Mouse (Mus musculus) spleen, adult 2 months (tissue): ENCODE data around the gene Pnliprp1. TPM values are rescaled to one million over a fixed set of nuclear protein-coding genes. Genes with fewer than 3 reads are reported as not detected.

Experiments
- DNase-seq, 2 experiments: peaks; one replicate each; pipeline versions ENCODE4 v3.0.0 to v3.0.0-alpha.2; 2012 to 2021; ENCODE audit warnings: low spot score in 2 of 2, low read depth in 1 of 2
- H3K27ac ChIP-seq: fragments of 200-500 bp; 2 replicates; pipeline ENCODE4 v1.5.1; 2012; ENCODE audit warnings: low read length, inconsistent platforms; ENCODE audit not compliant: insufficient read depth
- H3K27me3 ChIP-seq: fragments of 200-500 bp; 2 replicates; pipeline ENCODE4 v1.6.1; 2012; ENCODE audit warnings: mild to moderate bottlenecking, moderate library complexity, low read length, inconsistent platforms; ENCODE audit not compliant: control insufficient read depth, insufficient read depth
- H3K36me3 ChIP-seq: fragments of 200-500 bp; 2 replicates; pipeline ENCODE4 v1.6.1; 2012; ENCODE audit warnings: mild to moderate bottlenecking, low read length, inconsistent platforms; ENCODE audit not compliant: control insufficient read depth, insufficient read depth
- H3K4me1 ChIP-seq: fragments of 200-500 bp; 2 replicates; pipeline ENCODE4 v1.6.1; 2011; ENCODE audit warnings: inconsistent platforms; ENCODE audit not compliant: control insufficient read depth, insufficient read depth, insufficient read length
- H3K4me3 ChIP-seq: fragments of 200-500 bp; 2 replicates; pipeline ENCODE4 v1.5.1; 2011; ENCODE audit warnings: mild to moderate bottlenecking, inconsistent platforms; ENCODE audit not compliant: insufficient read depth, insufficient read length; ENCODE audit errors: extremely low read depth
- CTCF ChIP-seq: fragments of 200-500 bp; IDR thresholded peaks from 2 replicates; pipeline ENCODE4 v1.5.1; 2011; ENCODE audit warnings: mild to moderate bottlenecking, inconsistent platforms; ENCODE audit not compliant: insufficient read depth, insufficient read length, insufficient replicate concordance; ENCODE audit errors: extremely low read depth
- POLR2A ChIP-seq: fragments of 200-500 bp; IDR thresholded peaks from 2 replicates; pipeline ENCODE4 v1.6.1; 2011; ENCODE audit warnings: low read depth, low read length, inconsistent platforms
- WGBS: fragments of 180-500 bp; shearing (Covaris S2); methylation state at CpG from one replicate; pipeline ENCODE4 v1.1.7; 2018; 5-methylcytosine and 5-hydroxymethylcytosine counted together
- polyA plus RNA-seq: library from polyadenylated mRNA; depleted of rRNA; stranded (reverse); fragments of >200 nt; gene quantifications from 2 replicates; pipeline ENCODE4 v1.2.3, GENCODE M21; 2012; rRNA removed

Gene Pnliprp1
- polyA plus RNA-seq, 1 experiment: 493 TPM

- TF ChIP-seq CTCF (no peak), POLR2A (no peak)
- H3K36me3 ChIP-seq: no peaks in the 10 kb centered on the region
- H3K4me1 ChIP-seq: no peaks in the 10 kb centered on the region
- WGBS: 95% methylated on average over 6 of the region's 6 CpGs
- no peak overlapping the region for H3K27ac ChIP-seq
- no peak for DNase-seq
- H3K27me3 ChIP-seq: no peaks in the 10 kb centered on the region
- no peak overlapping the region for H3K4me3 ChIP-seq
Observed at GRCm38 (mm10) chr19:58767329-58767728, 38.6 kb downstream of the Pnliprp1 start.

- H3K36me3 ChIP-seq: no peaks in the 10 kb centered on the region
- H3K27me3 ChIP-seq: no peaks in the 10 kb centered on the region
- no peak overlapping the region for H3K27ac ChIP-seq
- no peak for DNase-seq
- WGBS: 76% methylated on average over 5 of the region's 5 CpGs
- no peaks in the 10 kb centered on the region for H3K4me1 ChIP-seq
- no peak for TF ChIP-seq POLR2A
- no peak for TF ChIP-seq CTCF
- no peak overlapping the region for H3K4me3 ChIP-seq
Observed at GRCm38 (mm10) chr19:58776461-58776860, 47.8 kb downstream of the Pnliprp1 start.

GRCm38 (mm10) chr19:58781566-58781965, 52.9 kb downstream of the Pnliprp1 start:
- TF ChIP-seq CTCF (no peak), POLR2A (no peak)

GRCm38 (mm10) chr19:58783938-58784337, 55.3 kb downstream of the Pnliprp1 start:
- Histone ChIP-seq H3K4me3 (no peak overlapping the region), H3K27me3 (no peaks in the 10 kb centered on the region), H3K4me1 (no peaks in the 10 kb centered on the region), H3K36me3 (no peaks in the 10 kb centered on the region), H3K27ac (no peak overlapping the region)
- WGBS: 29% methylated on average over 7 of the region's 7 CpGs
- DNase-seq: no peak
- no peak for TF ChIP-seq CTCF
- no peak for TF ChIP-seq POLR2A

More at GRCm38 (mm10) chr19:58781566-58781965, 52.9 kb downstream of the Pnliprp1 start:
- no peaks in the 10 kb centered on the region for H3K4me1 ChIP-seq
- H3K4me3 ChIP-seq: no peak overlapping the region
- 81% methylated on average over 4 of the region's 4 CpGs for WGBS
- H3K27me3 ChIP-seq: no peaks in the 10 kb centered on the region
- no peak for DNase-seq
- no peak overlapping the region for H3K27ac ChIP-seq
- no peaks in the 10 kb centered on the region for H3K36me3 ChIP-seq

GRCm38 (mm10) chr19:58789194-58789593, 60.5 kb downstream of the Pnliprp1 start:
- 86% methylated on average over 11 of the region's 11 CpGs for WGBS
- H3K4me3 ChIP-seq: no peak overlapping the region
- H3K4me1 ChIP-seq: no peaks in the 10 kb centered on the region
- H3K27me3 ChIP-seq: no peaks in the 10 kb centered on the region
- TF ChIP-seq CTCF: no peak
- no peak for TF ChIP-seq POLR2A
- no peaks in the 10 kb centered on the region for H3K36me3 ChIP-seq
- no peak for DNase-seq
- H3K27ac ChIP-seq: no peak overlapping the region

Other genes starting within 250 kb of the Pnliprp1 start
- gene Ccdc172, start 216.9 kb upstream of the Pnliprp1 start, polyA plus RNA-seq: not detected in 2 replicates
- gene Pnlip, start 76.4 kb upstream of the Pnliprp1 start, polyA plus RNA-seq: 2,694 and 3,775 TPM in 2 replicates
- gene Pnliprp2, start 30.8 kb downstream of the Pnliprp1 start, polyA plus RNA-seq: 57.0 and 62.1 TPM in 2 replicates
- 0.09 TPM in 1 of 2 replicates, not detected in the other for gene 1700019N19Rik, start 65.6 kb downstream of the Pnliprp1 start, polyA plus RNA-seq
- gene Eno4, start 214.5 kb downstream of the Pnliprp1 start, polyA plus RNA-seq: 0.08 TPM in 1 of 2 replicates, not detected in the other
- gene Hspa12a, start 214.8 kb downstream of the Pnliprp1 start, polyA plus RNA-seq: 3.7 TPM in 2 replicates